Mouse (Mus musculus): Measurements from ENCODE around the gene Trmt2b.

DNA sequence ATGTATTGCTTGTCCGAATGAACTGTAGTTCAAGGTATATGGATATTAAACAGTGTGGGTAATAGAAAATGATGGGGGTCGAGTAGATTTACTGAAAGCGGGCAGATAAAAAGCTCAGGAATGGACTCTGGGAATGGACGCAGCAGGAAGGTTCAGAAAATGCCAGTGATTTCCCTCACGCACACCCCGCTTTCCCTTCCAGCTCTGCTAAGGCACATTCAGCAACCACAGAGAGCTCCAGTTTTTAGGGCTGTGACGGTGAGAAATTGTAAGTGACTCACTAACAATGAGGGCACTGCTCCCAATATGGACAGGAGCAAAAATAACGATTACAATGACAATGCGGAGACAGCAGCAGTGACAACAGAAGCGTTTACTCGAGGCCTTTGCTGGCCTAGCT is 14.7 kb downstream of the Trmt2b start:
- TF ChIP-seq CTCF (IDR thresholded peaks at IDR 0.05; ENCODE audit: extremely low read depth, insufficient read length, insufficient replicate concordance, low read depth, low read length) (no peak), POLR2A (IDR thresholded peaks at IDR 0.05; ENCODE audit: low read depth, low read length) (no peak)

Measured in small intestine, adult 2 months (tissue).